Mouse (Mus musculus): ENCODE measurements around the gene Mansc1.

Gene Mansc1

DNA sequence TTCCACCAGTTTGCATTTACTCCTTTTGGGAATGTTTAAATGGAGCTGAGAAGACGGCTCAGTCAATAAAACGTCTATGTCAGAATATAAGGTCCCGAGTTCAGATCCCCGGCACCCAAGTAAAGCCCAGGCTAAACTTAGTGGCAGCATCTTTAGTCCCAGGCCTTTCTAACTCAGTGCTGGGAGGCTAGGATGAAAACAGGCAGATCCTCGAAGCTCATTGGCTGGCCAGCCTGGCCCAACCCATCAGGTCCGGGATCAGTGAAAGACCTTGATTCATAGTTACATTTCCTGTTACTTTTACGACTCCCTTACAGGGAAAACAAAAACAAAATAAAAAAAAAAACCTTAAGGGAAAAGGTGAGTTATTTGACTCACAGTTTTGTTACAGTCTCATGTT is 31.2 kb downstream of the Mansc1 start:
- no peak for DNase-seq (ENCODE audit: low spot score in 2 of 2)

DNA sequence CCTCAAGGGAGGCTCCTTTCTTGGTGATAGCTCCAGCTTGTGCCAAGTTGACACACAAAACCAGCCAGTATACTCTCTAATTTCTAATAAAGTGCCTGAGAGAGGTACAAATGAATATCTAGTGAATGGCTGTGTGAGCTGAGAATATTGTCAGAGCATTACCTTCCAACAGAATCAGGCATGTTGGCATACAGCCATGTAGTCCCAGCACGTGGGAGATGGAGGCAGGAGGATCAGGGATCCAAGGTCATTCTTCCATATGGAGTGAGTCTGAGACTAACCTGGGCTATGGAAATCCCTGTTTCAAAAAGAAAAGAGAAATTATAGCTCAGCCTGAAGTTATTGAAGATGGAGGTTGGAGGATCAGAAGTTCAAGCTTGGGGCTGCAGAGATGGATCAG is 33.0 kb downstream of the Mansc1 start:
- no peak for DNase-seq (ENCODE audit: low spot score in 2 of 2)

DNA sequence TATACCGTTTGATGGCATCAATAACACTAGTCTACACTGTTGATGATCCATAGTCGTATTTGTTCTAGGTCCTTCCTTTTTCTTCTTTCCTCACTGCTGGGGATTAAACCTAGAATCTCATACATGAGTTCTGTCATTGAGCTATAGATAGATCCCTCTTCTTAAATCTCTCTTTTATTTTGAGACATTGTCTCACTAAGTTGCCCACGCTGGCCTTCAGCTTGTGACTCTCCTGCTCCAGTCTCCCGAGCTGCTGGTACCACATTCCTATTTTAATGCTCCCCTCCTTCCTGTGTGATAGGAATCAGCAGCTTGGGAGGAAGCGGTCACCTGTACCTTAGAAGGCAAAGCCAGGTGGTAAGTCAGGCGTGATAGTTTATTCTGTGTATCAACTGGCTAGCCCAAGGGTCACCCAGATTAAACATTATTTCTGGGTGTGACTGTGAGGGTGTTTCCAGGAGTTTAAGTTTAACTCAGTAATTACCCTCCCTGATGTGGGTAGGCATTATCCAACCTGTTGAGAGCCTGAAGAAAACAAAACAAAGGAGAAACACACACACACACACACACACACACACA is 34.5 kb downstream of the Mansc1 start:
- no peak for DNase-seq (ENCODE audit: low spot score in 2 of 2)

GRCm38 (mm10) chr6:134594569-134595442 is 37.5 kb downstream of the Mansc1 start:
- peak in 1 of 2 experiments; percentile 44 for DNase-seq (ENCODE audit: low spot score in 2 of 2)

DNA sequence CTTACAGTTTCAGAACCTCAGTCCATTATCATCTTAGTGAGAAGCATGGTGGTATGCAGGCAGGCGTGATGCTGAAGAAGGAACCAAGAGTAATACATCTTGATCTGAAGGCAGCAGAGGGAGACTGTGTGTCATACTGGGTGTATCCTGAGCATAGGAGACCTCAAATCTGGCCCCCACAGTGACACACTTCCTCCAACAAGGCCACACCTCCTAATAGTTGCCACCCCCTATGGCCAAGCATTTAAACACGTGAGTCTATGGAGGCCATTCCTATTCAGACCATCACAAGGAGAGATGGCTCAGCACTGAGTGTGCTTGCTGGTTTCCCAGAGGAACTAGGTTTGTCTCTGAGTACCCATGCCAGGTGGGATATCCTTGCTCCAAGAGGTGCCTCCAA is 40.7 kb downstream of the Mansc1 start:
- DNase-seq (ENCODE audit: low spot score in 2 of 2): no peak

DNA sequence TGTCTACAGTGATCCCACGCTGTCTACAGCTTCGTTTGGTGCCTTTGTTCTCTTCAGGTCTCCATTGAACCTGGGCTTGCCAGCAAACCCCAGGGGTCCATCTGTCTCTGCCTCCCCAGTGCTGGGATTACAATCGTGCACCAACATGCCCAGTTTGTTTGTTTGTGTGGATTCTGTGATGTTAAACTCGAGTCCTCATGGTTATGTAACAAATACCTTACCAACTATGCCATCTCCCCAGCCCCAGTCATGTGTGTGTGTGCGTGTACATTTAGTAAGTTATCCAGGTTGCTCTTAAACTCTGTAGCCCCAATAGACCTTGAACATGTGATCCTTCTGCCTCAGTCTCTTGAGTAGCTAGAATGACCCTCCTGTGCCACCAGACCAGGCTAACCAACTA is 46.0 kb downstream of the Mansc1 start:
- DNase-seq (ENCODE audit: low spot score in 2 of 2): no peak

GRCm38 (mm10) chr6:134584616-134585015 is 47.7 kb downstream of the Mansc1 start:
- DNase-seq (ENCODE audit: low spot score in 2 of 2): no peak

GRCm38 (mm10) chr6:134582110-134582509 is 50.2 kb downstream of the Mansc1 start:
- no peak for DNase-seq (ENCODE audit: low spot score in 2 of 2)

- DNase-seq (ENCODE audit: low spot score in 2 of 2): no peak
These were observed 52.8 kb downstream of the Mansc1 start for GRCm38 (mm10) chr6:134579506-134579905.

DNA sequence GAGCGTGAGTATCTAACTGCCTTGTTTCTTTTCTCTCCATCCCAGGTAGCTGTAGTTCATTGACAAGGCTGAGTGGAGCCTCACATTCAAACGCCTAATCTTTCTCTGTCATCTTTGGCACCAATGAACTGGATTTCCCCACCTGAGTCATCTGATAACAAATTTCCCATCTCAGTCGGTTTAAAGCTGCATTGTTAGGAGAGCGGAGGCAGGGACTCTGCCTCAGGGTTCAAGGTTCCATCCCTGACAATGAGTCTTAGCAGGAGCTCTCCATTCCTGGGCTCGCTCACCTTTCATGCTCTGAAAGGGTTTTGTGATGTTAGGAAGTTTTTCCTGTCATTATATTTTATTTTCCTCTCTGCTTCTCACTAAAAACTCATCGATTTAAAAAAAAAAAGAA is 54.2 kb downstream of the Mansc1 start:
- no peak for DNase-seq (ENCODE audit: low spot score in 2 of 2)

GRCm38 (mm10) chr6:134575288-134575741 is 57.0 kb downstream of the Mansc1 start:
- DNase-seq (ENCODE audit: low spot score in 2 of 2): no peak

DNA sequence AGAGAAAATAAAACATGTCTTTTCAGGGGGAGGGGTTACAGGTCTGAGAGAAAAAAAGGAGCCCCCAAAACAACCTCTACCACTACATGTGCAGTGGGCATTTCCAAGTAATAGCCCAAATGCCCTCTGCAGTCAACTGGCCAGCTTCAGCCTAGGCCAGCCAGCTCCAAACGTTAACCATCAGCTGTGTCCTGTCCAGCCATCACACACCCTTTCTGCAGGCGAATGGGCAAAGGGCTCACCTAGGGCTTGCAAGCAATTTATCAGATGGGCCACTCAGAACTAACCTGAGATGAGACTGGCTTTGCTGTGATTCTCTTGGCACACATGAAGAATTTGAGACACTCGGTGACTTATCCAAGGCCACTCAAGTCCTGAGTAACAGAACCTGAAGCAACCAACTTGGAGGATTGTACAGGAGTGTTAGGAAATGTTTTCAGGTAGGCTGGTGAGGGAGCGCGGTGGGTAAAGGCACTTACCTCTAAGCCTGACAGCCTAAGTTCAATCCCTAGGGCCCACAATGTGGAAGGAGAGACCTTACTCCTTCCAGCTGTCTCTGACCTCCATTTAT is 64.2 kb downstream of the Mansc1 start:
- no peak for DNase-seq (ENCODE audit: low spot score in 2 of 2)

- DNase-seq (ENCODE audit: low spot score in 2 of 2): peak; percentile 70 to 81
These were observed 65.3 kb downstream of the Mansc1 start, which contains the start of gene Lrp6 for GRCm38 (mm10) chr6:134566818-134567485. TSS of gene Lrp6 (minus strand) at chr6:134566965.

GRCm38 (mm10) chr6:134566248-134566817 is 66.0 kb downstream of the Mansc1 start:
- DNase-seq (ENCODE audit: low spot score in 2 of 2): no peak

GRCm38 (mm10) chr6:134565606-134566247 is 66.6 kb downstream of the Mansc1 start:
- peak in 1 of 2 experiments; percentile 8 for DNase-seq (ENCODE audit: low spot score in 2 of 2)

DNA sequence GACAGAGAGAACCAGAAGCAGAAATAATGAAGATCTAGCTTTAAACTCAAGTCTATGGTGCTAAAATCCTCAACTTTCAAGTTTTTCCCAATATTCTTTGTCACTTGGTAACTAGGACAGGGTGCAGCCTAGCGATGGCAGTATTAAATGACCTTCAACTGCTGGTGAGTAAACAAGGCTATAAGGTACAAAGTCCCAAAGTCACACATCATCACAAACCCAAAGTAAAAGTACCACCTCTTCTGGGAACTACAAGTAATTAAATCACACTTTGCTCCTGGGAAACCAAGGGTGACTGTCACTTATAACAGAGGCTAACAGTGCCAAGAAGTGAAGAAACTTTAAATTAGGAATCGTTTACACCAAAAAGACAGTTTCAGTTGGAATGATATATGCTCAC is 67.7 kb downstream of the Mansc1 start:
- DNase-seq (ENCODE audit: low spot score in 2 of 2): no peak

GRCm38 (mm10) chr6:134559635-134560034 is 72.7 kb downstream of the Mansc1 start:
- DNase-seq (ENCODE audit: low spot score in 2 of 2): no peak

Measured in urinary bladder, postnatal 36 days (tissue).